Mouse (Mus musculus) intestine, postnatal 0 days (tissue): ENCODE results near the gene Fcgrt. TPM values are rescaled to one million over a fixed set of nuclear protein-coding genes. Genes with fewer than 3 reads are reported as not detected.

Experiments used
- ATAC-seq: fragments of 200-750 bp; cut with Nextera tagmentation; 2 replicates; pipeline ENCODE4 v1.8.0; 2017; ENCODE audit warnings: mild to moderate bottlenecking, moderate TSS enrichment, moderate library complexity
- H3K27ac ChIP-seq: fragments of 300-500 bp; sonication (generic); 2 replicates; pipeline ENCODE4 v1.5.1; 2014; ENCODE audit warnings: mild to moderate bottlenecking, low read depth, low read length, moderate library complexity
- H3K27me3 ChIP-seq: fragments of 300-500 bp; sonication (generic); replicated peaks from 2 replicates; pipeline ENCODE4 v1.6.1; 2014; ENCODE audit warnings: low read length, mixed read lengths; ENCODE audit not compliant: control insufficient read depth, insufficient read depth
- H3K36me3 ChIP-seq: fragments of 300-500 bp; sonication (generic); 2 replicates; pipeline ENCODE4 v1.6.1; 2014; ENCODE audit warnings: mild to moderate bottlenecking, moderate library complexity; ENCODE audit not compliant: control insufficient read depth, insufficient read depth
- H3K4me1 ChIP-seq: fragments of 300-500 bp; sonication (generic); replicated peaks from 2 replicates; pipeline ENCODE4 v1.6.1; 2014; ENCODE audit warnings: antibody characterized with exemption, low read length, mixed read lengths; ENCODE audit not compliant: control insufficient read depth, insufficient read depth
- H3K4me2 ChIP-seq: fragments of 300-500 bp; sonication (generic); replicated peaks from 2 replicates; pipeline ENCODE4 v1.6.1; 2014; ENCODE audit warnings: low read depth, mild to moderate bottlenecking, moderate library complexity
- H3K4me3 ChIP-seq: fragments of 300-500 bp; sonication (generic); 2 replicates; pipeline ENCODE4 v1.5.1; 2014; ENCODE audit warnings: low read depth, low read length
- H3K9ac ChIP-seq: fragments of 300-500 bp; sonication (generic); 2 replicates; pipeline ENCODE4 v1.6.1; 2014; ENCODE audit warnings: mild to moderate bottlenecking, low read depth, low read length
- H3K9me3 ChIP-seq: fragments of 300-500 bp; sonication (generic); 2 replicates; pipeline ENCODE4 v1.6.1; 2016; ENCODE audit warnings: mixed run types; ENCODE audit not compliant: control insufficient read depth
- CTCF ChIP-seq: sonication (generic); IDR thresholded peaks from 2 replicates; pipeline ENCODE4 v1.5.1; 2016; ENCODE audit warnings: low read depth, mild to moderate bottlenecking, control low read depth, antibody characterized with exemption, moderate library complexity
- WGBS: fragments of 180-500 bp; shearing (Covaris S2); extraction: QIAGEN DNeasy Blood & Tissue Kit; methylation state at CpG from one replicate; pipeline ENCODE4 v1.1.7; 2014; 5-methylcytosine and 5-hydroxymethylcytosine counted together
- polyA plus RNA-seq: library from polyadenylated mRNA; unstranded; fragments of >200 nt; fragmentation: Nextera tagmentation; extraction: Ambion mirVana; gene quantifications from 2 replicates; pipeline ENCODE4 v1.2.1, GENCODE M21; 2015

The Fcgrt gene
- polyA plus RNA-seq, 1 experiment from 2014 or later, result 3,267 TPM

DNA sequence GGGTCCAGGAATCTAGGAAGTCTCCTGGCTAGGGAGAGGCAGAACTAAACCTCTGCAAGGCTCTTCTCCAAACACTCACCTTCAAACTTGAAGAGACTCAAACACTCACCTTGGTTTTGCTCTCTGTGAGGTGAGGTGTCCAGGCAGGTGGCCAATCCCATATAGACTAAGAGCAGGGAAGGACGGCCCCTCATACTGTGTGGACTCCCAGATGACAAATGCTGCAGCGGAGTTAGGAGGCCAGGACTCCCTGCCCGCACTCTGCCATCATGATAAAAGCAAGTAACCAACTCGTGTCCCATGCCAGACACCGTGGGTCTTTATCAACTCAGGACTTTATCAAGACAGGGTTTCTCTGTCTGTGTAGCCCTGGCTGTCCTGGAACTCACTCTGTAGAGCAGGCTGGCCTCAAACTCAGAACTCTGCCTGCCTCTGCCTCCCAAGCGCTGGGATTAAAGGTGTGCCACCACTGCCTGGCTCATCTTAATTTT lies 43.0 kb downstream of the Fcgrt start:
- ATAC-seq, result no peak
- WGBS, result 61% methylated on average over 6 of the region's 6 CpGs
- peak overlapping the region; percentile 72 for H3K4me2 ChIP-seq
- TF ChIP-seq CTCF, result no peak
- H3K4me1 ChIP-seq, result no peaks in the 10 kb centered on the region
- H3K9me3 ChIP-seq, result no peaks in the 10 kb centered on the region
- H3K36me3 ChIP-seq, result peaks cover 7% of the 10 kb centered on the region; the same call in 1 of the 2 replicates
- H3K27ac ChIP-seq, result no peak overlapping the region; the same call in 1 of the 2 replicates
- peak overlapping the region; percentile 84 for H3K4me3 ChIP-seq
- no peaks in the 10 kb centered on the region for H3K27me3 ChIP-seq
- no peak overlapping the region; the same call in 1 of the 2 replicates for H3K9ac ChIP-seq

DNA sequence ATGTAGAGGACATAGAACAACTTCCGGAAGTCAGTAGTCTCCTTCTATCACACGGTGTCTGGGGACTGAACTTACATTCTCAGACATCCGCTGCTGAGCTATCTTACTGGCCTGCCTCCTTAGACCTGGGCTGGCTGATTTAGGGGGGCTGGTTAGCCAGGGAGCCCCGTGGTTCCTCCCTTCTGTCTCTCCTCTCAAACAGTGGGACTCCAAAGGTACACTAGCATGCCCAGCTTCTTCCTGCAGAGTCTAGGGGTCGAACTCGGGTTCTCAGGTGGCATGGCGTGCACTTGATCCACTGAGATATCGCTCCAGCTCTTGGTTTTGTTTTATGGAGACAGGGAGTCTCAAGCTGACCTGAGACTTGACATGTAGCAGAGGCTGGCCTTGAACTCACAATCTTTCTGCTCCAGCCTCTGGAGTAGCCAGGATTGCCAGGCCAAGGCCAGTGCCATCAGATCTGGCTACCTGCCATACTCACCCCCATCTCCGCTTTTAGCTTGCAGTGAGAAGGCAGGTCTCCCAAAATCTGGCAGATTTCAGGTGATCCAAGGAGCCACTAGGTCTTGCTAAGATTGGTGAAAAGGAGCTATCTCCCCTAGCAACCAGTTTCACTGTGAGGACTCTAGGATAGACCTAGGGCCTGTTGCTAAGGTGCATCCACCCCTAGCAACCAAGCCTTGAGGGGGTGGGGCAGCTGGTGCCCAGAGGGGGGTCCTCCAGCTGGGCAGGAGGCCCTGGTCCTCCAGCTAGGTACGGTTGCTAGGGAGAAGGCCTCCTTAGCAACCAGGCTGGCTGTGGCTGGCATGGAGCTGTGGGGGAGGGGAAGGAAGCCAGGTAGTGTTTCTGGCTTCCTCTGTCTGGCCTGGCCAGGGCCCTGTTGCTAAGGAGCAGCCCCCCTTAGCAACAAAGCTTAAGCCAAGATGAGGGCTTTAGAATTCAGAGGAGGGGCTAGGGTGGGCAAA lies 44.8 kb downstream of the Fcgrt start:
- ATAC-seq, result no peak
- peaks cover 7% of the 10 kb centered on the region; the same call in 1 of the 2 replicates for H3K36me3 ChIP-seq
- no peaks in the 10 kb centered on the region for H3K27me3 ChIP-seq
- no peak overlapping the region for H3K4me2 ChIP-seq
- no peak for TF ChIP-seq CTCF
- H3K27ac ChIP-seq, result no peak overlapping the region
- 81% methylated on average over 10 of the region's 10 CpGs for WGBS
- H3K9ac ChIP-seq, result no peak overlapping the region
- no peaks in the 10 kb centered on the region for H3K4me1 ChIP-seq
- no peak overlapping the region for H3K4me3 ChIP-seq
- no peaks in the 10 kb centered on the region for H3K9me3 ChIP-seq

DNA sequence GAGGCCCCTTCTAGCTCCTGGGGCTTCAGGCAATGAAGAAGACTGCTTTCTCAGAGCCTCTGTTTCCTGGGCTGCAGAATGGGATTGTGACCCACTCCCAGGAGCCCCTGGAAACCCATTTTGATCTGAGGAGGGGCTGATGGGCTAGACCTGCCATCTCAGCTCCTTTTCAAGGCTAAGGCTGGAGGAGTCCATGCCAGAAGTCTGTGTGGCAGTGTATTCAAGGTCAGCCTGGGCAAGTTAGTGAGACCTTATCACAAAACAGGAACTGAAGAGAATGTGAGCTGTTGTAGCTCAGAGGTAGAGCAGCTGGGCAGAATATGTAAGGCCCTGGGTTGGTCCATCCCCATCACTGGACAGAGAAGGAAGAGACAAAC lies 46.7 kb downstream of the Fcgrt start:
- Histone ChIP-seq H3K4me3 (no peak overlapping the region), H3K9me3 (no peaks in the 10 kb centered on the region), H3K9ac (no peak overlapping the region), H3K27ac (no peak overlapping the region), H3K36me3 (peaks cover 7% of the 10 kb centered on the region; the same call in 1 of the 2 replicates), H3K27me3 (no peaks in the 10 kb centered on the region), H3K4me2 (no peak overlapping the region), H3K4me1 (no peaks in the 10 kb centered on the region; the same call in 1 of the 2 replicates)
- ATAC-seq, result no peak
- no peak for TF ChIP-seq CTCF

DNA sequence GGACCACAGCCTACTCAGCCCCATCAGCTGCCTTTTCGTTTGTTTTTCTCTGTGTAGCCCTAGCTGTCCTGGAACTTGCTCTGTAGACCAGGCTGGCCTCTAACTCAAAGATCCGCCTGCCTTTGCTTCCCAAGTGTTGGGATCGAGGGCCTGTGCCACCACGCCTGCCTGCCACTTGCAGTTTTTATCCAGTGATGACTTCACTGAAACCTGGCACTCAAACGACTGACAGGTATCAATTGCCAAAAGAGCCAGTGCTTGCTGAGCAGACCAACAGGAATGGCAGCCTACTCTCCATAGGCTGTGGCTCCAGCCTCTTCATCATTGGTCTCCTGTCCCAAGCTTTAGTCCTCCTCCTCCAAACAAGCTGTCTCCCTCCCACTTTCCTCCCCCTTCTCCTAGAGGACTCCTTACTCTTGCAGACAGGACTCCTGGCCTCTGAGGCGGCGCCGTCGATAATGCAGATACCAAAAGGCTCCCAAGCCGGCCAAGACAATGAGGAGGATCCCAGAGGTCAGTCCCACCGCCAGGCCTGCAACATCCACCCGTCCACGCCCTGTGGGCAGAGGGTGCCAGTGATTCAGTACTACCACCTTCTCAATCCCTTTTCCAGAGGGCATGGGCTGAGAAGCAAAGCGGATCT lies 47.2 kb downstream of the Fcgrt start:
- 72% methylated on average over 14 of the region's 14 CpGs for WGBS
- Histone ChIP-seq H3K4me1 (peaks cover 1% of the 10 kb centered on the region; the same call in 1 of the 2 replicates), H3K27me3 (no peaks in the 10 kb centered on the region), H3K9me3 (no peaks in the 10 kb centered on the region), H3K4me2 (no peak overlapping the region), H3K36me3 (peaks cover 7% of the 10 kb centered on the region; the same call in 1 of the 2 replicates), H3K27ac (no peak overlapping the region), H3K4me3 (no peak overlapping the region), H3K9ac (no peak overlapping the region)
- ATAC-seq, result no peak
- TF ChIP-seq CTCF, result no peak

DNA sequence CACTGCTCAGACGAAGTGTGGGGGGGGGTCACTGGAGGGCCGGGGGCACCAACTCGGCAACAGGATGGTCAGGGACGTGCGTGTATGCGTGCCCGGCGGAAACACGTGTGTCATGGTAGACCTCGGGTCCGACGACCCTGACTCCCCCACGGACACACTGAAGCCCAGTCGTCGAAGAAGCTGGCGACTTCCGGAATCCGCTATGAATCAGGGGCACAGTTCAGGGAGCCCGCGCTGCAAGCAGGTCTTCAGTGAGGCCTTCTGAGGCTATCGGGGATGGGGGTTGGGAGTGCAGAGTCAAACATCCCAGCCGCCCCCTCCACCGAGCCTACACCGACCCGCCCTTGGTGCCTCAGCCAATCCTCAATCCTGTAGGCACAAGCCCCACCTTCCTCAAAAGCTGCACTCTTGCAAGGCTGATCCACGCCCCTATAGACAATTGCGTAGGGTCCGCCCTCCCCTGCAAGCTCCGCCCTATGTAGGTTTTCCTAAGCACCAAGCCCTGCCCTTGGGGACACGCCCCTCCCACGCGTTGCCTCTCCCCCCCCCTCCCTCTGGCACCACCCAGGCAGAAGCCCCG lies 49.6 kb downstream of the Fcgrt start:
- Histone ChIP-seq H3K4me3 (peak overlapping the region; percentile 90), H3K4me1 (peaks cover 4% of the 10 kb centered on the region; the same call in 1 of the 2 replicates), H3K36me3 (peaks cover 21% of the 10 kb centered on the region), H3K4me2 (peak overlapping the region; percentile 94), H3K27me3 (no peaks in the 10 kb centered on the region), H3K27ac (peak overlapping the region; percentile 93), H3K9me3 (no peaks in the 10 kb centered on the region), H3K9ac (peak overlapping the region; percentile 75)
- TF ChIP-seq CTCF, result no peak
- ATAC-seq, result peak; percentile 93
- WGBS, result under 1% methylated on average over 33 of the region's 33 CpGs
